Mouse (Mus musculus): Measurements from ENCODE around the gene Rarb.
A peak's percentile ranks its signal among the peaks of the same experiment; 100 is the strongest.

The Rarb gene

DNA sequence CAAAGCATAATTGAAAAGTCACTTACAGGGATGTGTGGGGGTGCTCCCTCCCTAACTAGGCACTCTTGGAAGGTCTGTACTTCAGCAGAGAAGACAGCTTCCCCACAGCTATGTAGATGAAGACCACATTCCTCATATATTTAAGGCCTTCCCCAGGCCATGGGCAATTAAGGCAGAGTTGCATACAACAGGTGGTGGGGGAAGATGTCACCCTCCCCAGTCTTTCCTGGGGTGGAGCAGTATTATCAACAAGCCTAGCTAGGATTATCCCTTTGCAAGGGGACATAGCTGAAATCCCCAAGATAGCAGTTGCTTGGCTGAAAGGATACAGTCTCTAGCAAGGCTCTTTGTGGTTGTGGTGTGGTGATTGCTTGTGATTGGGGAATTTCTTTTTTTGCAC, 240.9 kb downstream of the Rarb start:
- no peak for DNase-seq (ENCODE audit: low spot score)

DNA sequence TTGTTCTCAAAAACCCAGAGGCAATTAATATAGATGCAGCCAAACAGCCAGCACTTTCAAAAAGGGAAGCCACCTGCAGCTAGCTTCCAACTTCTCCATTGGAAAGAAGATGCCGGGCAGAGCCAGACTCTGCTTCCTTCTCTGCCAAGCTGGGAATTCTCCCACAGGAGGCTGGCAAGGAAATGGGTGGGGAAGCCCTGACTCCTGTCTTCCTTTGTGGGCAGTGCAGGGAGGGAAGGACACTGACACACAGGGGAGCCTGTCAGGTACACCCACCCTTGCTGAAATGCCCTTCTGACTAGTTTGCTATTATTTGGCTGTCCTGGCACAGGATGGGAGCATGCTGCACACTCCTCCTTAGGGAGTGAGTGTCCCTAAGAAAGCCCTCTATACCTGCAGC, 241.9 kb downstream of the Rarb start:
- no peak for DNase-seq (ENCODE audit: low spot score)

- peak; percentile 86 for DNase-seq (ENCODE audit: low spot score)
Observed at GRCm38 (mm10) chr14:16574925-16575721, 243.8 kb downstream of the Rarb start.

GRCm38 (mm10) chr14:16573475-16574171, 245.3 kb downstream of the Rarb start:
- DNase-seq (ENCODE audit: low spot score), result no peak

DNA sequence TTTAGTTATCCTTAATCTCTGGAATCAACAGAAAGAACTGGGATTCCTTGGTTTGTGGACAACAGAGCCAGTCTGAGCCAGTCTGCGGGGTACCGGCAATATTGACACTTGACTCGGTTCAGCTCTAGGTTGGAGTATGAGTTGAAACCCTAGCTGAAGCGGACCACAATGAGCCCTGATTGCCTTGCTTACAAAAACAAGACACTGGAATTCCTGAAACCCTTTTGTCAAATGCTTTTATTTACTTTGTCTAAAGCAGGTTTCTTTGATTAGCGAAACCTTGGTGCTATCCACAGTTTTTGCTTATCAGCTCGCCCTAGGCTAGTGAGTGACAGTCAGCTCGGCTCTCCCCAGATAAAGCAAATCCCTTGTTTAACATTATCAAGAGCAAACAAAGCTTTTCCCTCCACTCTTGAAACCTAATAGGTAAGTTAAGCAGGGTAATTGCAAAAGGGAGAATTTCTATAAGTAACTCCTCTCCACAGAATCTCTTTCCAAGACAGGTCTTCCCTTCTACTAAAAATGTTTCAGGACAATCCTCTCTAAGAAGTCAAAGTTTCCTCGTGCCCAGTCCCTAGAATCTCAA, 246.1 kb downstream of the Rarb start:
- DNase-seq (ENCODE audit: low spot score), result peak; percentile 50

DNA sequence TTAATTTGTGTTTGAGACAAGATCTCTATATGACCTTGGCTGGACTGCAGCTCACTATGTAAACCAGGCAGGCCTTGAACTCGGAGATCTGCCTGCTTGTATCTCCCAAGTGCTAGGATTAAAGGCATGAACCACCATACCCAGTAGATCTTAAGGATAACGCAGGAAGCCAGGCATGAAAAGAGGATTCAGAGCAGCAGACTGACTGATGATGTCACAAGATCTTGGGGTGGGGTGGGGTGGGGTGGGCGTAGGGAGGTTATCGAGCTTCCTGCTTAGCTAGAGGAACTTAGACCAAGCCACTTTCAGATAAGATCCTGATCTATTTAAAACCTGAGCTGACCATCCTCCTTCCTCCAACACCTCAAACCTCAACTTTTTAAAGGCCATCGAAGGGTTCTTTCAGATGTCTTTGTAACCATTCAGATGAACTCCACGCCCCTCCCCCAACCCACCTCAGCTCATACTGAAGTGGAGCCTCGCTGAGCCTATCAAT, 249.4 kb downstream of the Rarb start:
- DNase-seq (ENCODE audit: low spot score), result no peak

GRCm38 (mm10) chr14:16566920-16567319, 252.0 kb downstream of the Rarb start:
- DNase-seq (ENCODE audit: low spot score), result no peak

- no peak for DNase-seq (ENCODE audit: low spot score)
Observed at GRCm38 (mm10) chr14:16563912-16564311, 255.0 kb downstream of the Rarb start.

- no peak for DNase-seq (ENCODE audit: low spot score)
Observed at GRCm38 (mm10) chr14:16561496-16562170, 257.3 kb downstream of the Rarb start.

DNA sequence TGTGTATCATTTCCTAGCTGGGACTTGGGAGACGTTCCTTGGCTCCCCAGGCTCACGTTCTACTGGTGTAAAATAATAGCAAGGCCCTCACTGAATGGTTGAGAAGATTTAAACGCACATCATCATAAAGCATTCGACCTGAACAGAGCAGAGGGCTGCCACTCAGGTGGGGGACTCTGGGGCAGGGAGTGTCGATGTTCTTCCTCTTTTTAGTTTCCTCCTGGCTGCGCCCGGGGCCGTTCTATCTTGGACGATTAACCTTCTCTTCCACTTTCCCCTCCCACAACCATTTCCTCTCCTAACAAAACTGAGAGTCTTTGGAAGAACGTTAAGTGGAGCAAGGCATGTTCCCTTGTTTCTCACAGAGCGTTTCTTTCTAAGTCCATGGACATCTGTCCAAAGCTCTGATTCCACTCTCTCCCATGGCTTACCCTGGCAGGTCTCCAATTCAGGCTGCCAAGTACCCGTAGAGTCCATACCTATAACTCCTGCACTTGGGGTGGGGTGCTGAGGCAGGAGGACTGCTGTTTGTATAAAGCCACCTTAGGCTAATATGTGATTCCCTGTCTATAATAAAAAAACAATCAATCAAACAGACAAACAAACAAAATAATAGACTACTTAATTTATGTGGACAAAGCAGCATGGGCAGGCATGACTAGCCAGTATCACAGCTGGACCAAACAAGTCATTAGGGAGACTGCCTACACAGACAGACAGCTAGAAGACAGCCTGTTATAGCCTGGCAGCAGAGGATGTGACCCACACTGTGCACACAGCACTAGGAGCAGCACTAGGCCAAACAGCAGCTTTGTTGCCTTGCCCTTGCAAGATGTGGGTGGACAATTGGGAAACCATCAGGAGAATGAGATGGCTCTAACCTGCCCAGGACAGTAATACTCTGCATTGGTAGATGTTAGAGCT, 259.4 kb downstream of the Rarb start:
- no peak for DNase-seq (ENCODE audit: low spot score)

DNA sequence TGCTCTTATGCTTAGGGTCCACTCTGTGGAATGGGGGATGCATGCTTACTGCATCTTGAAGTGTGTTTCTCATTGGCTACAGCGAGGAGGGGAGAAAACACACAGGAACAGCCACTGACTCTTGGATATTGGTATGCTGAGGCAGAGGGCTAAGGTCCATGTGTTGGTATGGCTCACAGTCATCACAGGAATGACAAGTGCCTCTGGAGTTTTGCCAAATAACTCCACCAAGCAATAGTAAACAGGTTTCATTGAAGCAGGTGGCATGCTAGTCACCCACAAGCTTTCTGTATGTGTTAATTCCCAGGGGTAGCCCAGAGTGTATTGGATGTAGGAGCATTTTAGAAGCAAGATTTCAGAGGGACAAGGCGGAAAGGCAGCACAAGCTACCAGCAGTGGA, 260.9 kb downstream of the Rarb start:
- no peak for DNase-seq (ENCODE audit: low spot score)

DNA sequence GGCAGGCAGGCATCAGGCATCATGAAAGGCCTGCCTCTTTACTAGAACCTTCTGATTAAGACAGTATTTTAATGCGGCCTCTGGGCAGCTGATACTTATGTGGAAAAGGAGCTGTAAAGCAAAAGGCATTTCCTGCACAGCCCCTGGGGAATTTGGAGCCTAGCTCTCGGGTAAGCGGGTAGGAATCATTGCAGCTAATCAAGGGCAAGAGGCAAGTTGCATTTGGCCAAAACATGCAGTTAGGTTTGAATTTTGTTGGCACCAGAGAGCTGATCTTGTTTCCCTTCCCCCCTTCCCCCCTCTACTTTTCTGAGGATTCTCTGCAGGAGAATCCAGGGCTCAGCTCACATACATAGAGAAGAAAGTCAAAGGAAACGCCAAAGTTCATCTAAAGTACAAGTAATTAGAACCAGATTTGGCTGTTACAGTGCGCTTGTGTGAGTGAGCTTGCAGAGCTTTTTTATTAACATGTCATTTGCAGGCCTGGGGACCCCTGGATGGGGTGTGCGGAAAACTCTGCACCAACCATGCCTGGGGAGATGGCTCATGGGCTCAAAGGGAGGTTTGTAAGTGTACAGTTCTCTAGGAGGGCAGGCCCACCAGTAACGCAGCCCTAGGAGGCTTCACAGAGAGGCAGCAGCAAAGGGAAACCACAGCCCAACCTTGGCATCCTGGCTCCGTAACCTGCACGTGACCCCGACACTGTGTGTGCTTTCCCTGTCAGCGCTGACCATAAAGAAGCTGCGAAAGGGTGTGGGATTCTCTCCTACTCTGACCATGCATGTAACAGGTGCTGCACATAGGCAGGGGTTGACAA, 264.1 kb downstream of the Rarb start:
- DNase-seq (ENCODE audit: low spot score), result peak; percentile 36

DNA sequence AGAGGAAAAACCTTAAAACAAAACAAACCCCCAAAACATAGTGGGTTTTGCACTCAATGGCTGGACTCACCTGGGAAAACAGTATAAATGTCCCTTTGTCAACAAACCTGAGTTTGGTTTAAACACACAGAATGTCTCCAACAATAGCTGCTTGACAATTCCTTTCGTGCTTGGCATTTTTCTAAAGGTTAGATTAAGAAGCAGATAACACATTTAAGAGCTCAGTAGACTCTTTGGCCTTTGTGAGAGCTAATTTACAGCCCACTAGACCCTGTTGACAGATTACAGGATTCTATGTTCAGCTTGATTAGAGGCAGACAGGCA, 264.7 kb downstream of the Rarb start:
- no peak for DNase-seq (ENCODE audit: low spot score)

- DNase-seq (ENCODE audit: low spot score), result no peak
Observed at GRCm38 (mm10) chr14:16552293-16552692, 266.7 kb downstream of the Rarb start.

- DNase-seq (ENCODE audit: low spot score), result no peak
Observed at GRCm38 (mm10) chr14:16551843-16552242, 267.1 kb downstream of the Rarb start.

- DNase-seq (ENCODE audit: low spot score), result no peak
Observed at GRCm38 (mm10) chr14:16548200-16548576, 270.8 kb downstream of the Rarb start.

GRCm38 (mm10) chr14:16547492-16548199, 271.3 kb downstream of the Rarb start:
- DNase-seq (ENCODE audit: low spot score), result no peak

GRCm38 (mm10) chr14:16544995-16545394, 274.0 kb downstream of the Rarb start:
- DNase-seq (ENCODE audit: low spot score), result no peak

- DNase-seq (ENCODE audit: low spot score), result no peak
Observed at GRCm38 (mm10) chr14:16541641-16542040, 277.3 kb downstream of the Rarb start.

- no peak for DNase-seq (ENCODE audit: low spot score)
Observed at GRCm38 (mm10) chr14:16537433-16537832, 281.5 kb downstream of the Rarb start.

All from yolk sac, embryonic 10.5 days (tissue).